Mouse (Mus musculus) pancreas, adult 10 weeks (tissue): ENCODE results near the gene Gpr132. TPM values are rescaled to one million over a fixed set of nuclear protein-coding genes. Genes with fewer than 3 reads are reported as not detected.

Experiments
- polyA plus RNA-seq: library from polyadenylated mRNA; stranded (reverse); fragments of 350-450 nt; fragmentation: Illumina TruSeq; extraction: RNeasy Lipid Tissue Mini Kit (QIAGEN cat#74804); gene quantifications from one replicate; pipeline ENCODE4 v1.2.3, GENCODE M21; 2015; ENCODE audit warnings: low read depth, low replicate concordance; ENCODE audit not compliant: insufficient read depth

Gpr132 gene
- not detected for polyA plus RNA-seq

DNA sequence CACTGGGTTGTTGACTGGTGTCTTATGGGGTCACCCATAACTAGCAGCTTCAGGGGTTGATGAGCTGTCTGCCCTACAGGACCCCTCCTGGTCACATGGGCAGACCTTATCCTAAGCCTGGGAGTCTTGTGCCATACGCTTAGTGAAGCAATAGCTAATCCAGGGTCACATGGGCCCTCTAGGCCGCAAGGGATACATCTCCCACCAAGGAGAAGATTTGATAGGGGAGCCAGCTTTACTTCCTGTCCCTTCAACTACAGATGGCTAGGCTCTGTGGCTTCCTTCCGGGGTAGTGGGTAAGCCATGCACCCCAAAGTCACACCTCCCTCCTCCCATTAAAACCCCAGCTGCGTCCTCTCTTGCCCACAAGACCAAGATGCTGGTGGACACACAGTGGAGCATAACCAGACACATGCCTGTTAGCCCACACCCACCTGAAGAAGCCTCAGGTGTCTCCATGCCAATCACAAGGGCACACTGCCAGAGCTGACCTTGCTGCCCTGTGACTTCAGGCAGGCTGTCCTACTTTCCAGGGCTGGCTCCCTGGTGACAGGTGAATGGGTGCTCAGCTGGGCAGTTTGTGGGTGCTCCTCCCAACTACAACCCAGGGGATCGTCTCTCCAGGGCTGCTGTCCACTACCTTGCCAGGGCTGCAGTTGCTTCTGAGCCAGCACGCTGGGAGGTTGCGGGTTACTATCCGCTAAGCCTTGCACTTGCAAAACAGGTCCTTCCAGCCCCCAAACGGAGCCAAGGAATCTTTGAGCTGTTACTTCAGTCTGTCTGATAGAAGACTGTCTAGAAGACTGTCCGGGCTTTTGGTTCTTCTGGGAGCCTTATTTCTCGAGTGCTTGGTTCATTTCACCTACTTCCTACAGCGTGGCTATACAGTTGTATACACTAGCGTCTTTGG lies at the start of gene Gpr132:
Gene Gpr132 (minus strand): TSS at position 51 of the 910 bp plus-strand sequence.

DNA sequence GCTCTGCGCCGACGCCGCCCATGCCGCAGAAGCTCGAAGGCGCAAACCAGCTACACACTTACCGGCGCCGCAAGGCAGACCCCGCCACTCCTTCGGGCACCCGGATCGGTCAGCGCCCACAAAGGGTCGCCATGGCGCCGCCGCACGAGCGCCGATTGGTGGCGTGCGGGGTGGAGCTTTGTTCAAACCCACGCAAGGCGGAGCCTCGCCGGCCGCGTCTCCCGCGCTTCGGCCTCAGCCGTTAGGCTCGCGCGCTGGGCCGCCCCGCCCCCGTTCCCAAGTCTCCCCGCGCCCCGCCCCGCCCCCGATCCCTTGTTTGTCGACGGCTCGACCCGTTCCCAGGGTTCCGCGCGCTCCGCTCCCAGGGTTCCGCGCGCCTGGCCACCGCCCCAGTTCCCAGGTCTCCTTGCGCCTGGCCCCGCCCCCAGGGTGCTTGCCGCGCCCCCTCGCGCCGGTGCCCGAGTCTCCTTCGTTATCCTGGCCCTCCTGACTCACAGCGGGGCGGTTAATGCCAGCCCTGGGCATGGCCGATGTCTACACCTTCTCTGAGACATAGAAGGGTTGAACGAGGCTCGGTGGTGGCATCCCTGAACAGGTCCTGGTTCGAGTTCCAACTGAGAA lies 38.7 kb downstream of the Gpr132 start, which contains the start of gene Cdca4:
Gene Cdca4 (minus strand): TSS at position 180 of the 621 bp plus-strand sequence.

DNA sequence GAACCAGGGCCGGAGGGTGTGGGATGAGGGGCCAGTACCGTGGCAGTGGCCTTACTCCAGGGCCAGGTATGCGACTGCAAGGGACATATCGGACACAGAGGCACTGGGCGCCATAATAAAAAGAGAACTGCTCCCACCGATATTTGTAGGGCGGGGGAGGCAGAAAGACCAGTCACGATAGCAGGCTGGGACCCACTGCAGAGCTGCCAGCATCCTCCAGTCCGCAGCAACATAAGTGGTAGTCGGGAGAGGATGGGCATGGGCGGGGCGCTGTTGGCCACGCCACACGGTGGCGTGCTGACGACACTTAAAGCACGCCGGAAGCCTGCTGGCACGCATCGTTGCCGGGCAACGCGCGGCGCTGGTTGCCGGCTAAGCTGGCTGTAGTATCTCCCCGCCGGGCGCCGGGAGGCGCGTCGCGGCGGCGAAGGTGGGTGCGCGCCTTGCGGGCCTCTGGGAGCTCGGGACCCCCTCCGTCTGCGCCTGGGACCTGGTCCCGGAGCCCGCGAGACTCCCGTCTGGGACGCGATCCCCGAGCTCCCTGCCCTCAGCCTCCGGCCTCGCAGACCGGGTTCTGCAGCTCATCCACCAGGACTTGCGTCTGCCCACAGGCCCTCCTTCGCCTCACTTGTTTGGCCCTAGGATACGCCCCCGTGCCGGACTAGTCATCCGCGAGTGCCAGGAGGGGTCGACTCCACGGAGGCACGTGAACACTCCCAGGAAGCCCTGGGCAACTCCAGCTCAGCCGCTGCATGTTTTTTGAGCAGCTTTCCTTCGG lies 59.3 kb downstream of the Gpr132 start, which contains the start of gene Clba1:
Gene Clba1 (plus strand): TSS at position 351 of the 778 bp plus-strand sequence.

DNA sequence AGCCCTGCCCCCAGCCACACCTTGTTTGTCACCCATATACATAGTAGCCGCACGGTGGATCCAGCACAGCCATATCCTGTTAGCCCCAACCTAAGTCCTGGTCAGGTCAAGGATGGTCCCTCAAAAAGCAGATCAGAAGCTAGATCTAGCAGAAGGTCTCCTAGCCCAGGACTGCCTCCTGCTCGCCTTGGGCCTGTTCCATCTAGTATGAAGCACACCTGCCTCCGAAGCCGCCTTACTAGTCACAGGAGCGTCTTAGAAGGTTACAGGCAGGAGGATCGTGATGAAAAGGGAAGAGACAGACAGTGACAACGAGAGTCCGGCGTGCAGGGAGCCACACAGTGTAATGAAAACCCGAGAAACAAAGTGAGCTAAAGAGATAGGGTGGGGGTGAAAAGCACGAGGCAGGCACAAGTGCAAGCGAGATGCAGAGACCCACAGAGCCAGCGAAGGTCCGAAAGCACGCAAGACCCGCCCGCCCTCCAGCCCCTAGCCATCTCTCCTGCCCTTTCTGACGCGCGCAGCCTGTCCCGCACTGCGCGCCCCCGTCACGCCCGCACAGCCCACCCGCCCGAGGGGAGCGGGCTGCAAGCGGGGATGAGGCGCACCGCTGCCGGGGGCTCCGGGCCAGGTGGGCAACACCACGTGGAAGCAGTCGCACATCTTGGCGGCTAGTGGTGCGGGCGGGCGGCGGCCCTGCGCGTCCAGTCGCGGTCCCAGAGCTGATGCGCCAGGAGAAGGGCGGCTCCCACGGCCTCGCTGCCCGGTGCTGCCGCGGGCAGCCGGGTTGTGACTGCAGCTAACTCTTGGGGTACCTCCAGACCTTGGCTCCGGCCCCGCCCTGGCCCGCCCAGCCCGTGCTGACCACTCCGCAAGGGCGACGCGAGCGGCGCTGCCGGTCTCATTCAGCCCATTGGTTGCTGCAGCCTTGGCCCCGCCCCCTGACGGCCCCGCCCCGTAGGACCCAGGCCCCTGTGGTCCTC lies 65.9 kb downstream of the Gpr132 start, which contains the start of gene Ahnak2:
Gene Ahnak2 (minus strand): TSS at position 794 of the 983 bp plus-strand sequence.

Other genes starting within 250 kb of the Gpr132 start
- 1.4 TPM for gene Adssl1, start 248.2 kb downstream of the Gpr132 start, polyA plus RNA-seq
- gene Siva1, start 223.5 kb downstream of the Gpr132 start, polyA plus RNA-seq: 14.2 TPM
- gene Akt1, start 193.3 kb downstream of the Gpr132 start, polyA plus RNA-seq: 35.9 TPM
- gene Zbtb42, start 189.4 kb downstream of the Gpr132 start, polyA plus RNA-seq: 5.6 TPM
- 11.7 TPM for gene Cep170b, start 147.8 kb downstream of the Gpr132 start, polyA plus RNA-seq
- gene Pld4, start 107.6 kb downstream of the Gpr132 start, polyA plus RNA-seq: 5.7 TPM
- gene Ahnak2, start 65.6 kb downstream of the Gpr132 start, polyA plus RNA-seq: 6.0 TPM
- 1.8 TPM for gene Clba1, start 59.3 kb downstream of the Gpr132 start, polyA plus RNA-seq
- 3.2 TPM for gene Cdca4, start 38.8 kb downstream of the Gpr132 start, polyA plus RNA-seq
- 9.9 TPM for gene Jag2, start 61.5 kb upstream of the Gpr132 start, polyA plus RNA-seq
- 5.4 TPM for gene Nudt14, start 73.9 kb upstream of the Gpr132 start, polyA plus RNA-seq
- gene Btbd6, start 108.3 kb upstream of the Gpr132 start, polyA plus RNA-seq: 4.7 TPM
- 42.9 TPM for gene Brf1, start 132.5 kb upstream of the Gpr132 start, polyA plus RNA-seq
- 7.0 TPM for gene Pacs2, start 146.3 kb upstream of the Gpr132 start, polyA plus RNA-seq
- gene Tex22, start 206.3 kb upstream of the Gpr132 start, polyA plus RNA-seq: not detected
- 10.8 TPM for gene Mta1, start 230.1 kb upstream of the Gpr132 start, polyA plus RNA-seq